Mouse (Mus musculus) CH12.LX (cell line): Measurements from ENCODE around the gene Nrxn3. TPM values are rescaled to one million over a fixed set of nuclear protein-coding genes. Genes with fewer than 3 reads are reported as not detected.

Experiments used
- DNase-seq: peaks from one replicate; pipeline ENCODE4 v3.0.0-alpha.2; 2013; ENCODE audit errors: extremely low read depth
- H3K27ac ChIP-seq: 2 replicates; pipeline ENCODE4 v1.5.1; 2012; ENCODE audit warnings: low read depth, mild to moderate bottlenecking, control low read depth, moderate library complexity; ENCODE audit not compliant: insufficient read depth
- H3K27me3 ChIP-seq: replicated peaks from 2 replicates; pipeline ENCODE3; 2012; ENCODE audit warnings: inconsistent platforms
- H3K36me3 ChIP-seq, 2 experiments: replicated peaks in 1 of 2; 2 replicates each; pipeline versions ENCODE3 to v1.6.1; 2012; ENCODE audit warnings: inconsistent platforms in 1 of 2, low read length in 1 of 2, mild to moderate bottlenecking in 1 of 2, mixed read lengths in 1 of 2, moderate library complexity in 1 of 2; ENCODE audit not compliant: control insufficient read depth in 1 of 2, insufficient read depth in 1 of 2
- H3K4me1 ChIP-seq, 2 experiments: 2 replicates each; pipeline ENCODE4 v1.6.1; 2012; ENCODE audit warnings: inconsistent platforms in 1 of 2, moderate library complexity in 1 of 2; ENCODE audit not compliant: insufficient read depth in 2 of 2, control insufficient read depth in 1 of 2
- H3K4me2 ChIP-seq: 2 replicates; pipeline ENCODE4 v1.6.1; 2012; ENCODE audit warnings: low read depth, mild to moderate bottlenecking, control low read depth; ENCODE audit not compliant: poor library complexity, insufficient read depth, severe bottlenecking
- H3K4me3 ChIP-seq, 3 experiments: fragments of 150-350 bp in 1 of 3; sonication (generic) in 1 of 3; replicated peaks in 1 of 3; 2 replicates each; pipeline versions ENCODE3 to v1.5.1; 2011 to 2012; ENCODE audit warnings: low read depth in 2 of 3, low read length in 2 of 3, mild to moderate bottlenecking in 2 of 3, moderate library complexity in 2 of 3, control low read depth in 1 of 3, improper control_type of control experiment in 1 of 3, inconsistent platforms in 1 of 3, mixed read lengths in 1 of 3; ENCODE audit not compliant: poor library complexity in 1 of 3
- H3K79me2 ChIP-seq: replicated peaks from 2 replicates; pipeline ENCODE4 v1.6.1; 2012; ENCODE audit warnings: mild to moderate bottlenecking, moderate library complexity; ENCODE audit not compliant: control insufficient read depth, poor library complexity, insufficient read depth, severe bottlenecking; ENCODE audit errors: extremely low read depth
- H3K9ac ChIP-seq: 2 replicates; pipeline ENCODE4 v1.6.1; 2012; ENCODE audit warnings: low read depth, mild to moderate bottlenecking, control low read depth, moderate library complexity; ENCODE audit not compliant: insufficient read depth
- H3K9me3 ChIP-seq: replicated peaks from 2 replicates; pipeline ENCODE3; 2012; ENCODE audit warnings: low read length, inconsistent platforms, mixed read lengths
- CHD1 ChIP-seq: IDR thresholded peaks from 2 replicates; pipeline ENCODE4 v1.6.1; 2012; ENCODE audit warnings: low read depth, low read length, improper control_type of control experiment, inconsistent platforms
- CTCF ChIP-seq, 2 experiments: IDR thresholded peaks in 1 of 2; conservative IDR thresholded peaks in 1 of 2; 2 replicates each; pipeline ENCODE4 v1.5.1; 2011 to 2012; ENCODE audit warnings: low read depth in 2 of 2, low read length in 2 of 2, improper control_type of control experiment in 1 of 2, inconsistent platforms in 1 of 2, mild to moderate bottlenecking in 1 of 2, moderate library complexity in 1 of 2
- E2F4 ChIP-seq: IDR thresholded peaks from 2 replicates; pipeline ENCODE4 v1.6.1; 2011; ENCODE audit warnings: low read depth, low read length, improper control_type of control experiment; ENCODE audit not compliant: insufficient replicate concordance
- ELF1 ChIP-seq: IDR thresholded peaks from 2 replicates; pipeline ENCODE4 v1.6.1; 2014; ENCODE audit warnings: low read depth, mild to moderate bottlenecking, inconsistent platforms, low read length, improper control_type of control experiment
- EP300 ChIP-seq: IDR thresholded peaks from 2 replicates; pipeline ENCODE4 v1.6.1; 2011; ENCODE audit warnings: low read length, improper control_type of control experiment
- GABPA ChIP-seq: IDR thresholded peaks from 2 replicates; pipeline ENCODE4 v1.6.1; 2012; ENCODE audit warnings: low read depth, low read length, improper control_type of control experiment, inconsistent platforms; ENCODE audit not compliant: insufficient replicate concordance
- MAX ChIP-seq: IDR thresholded peaks from 2 replicates; pipeline ENCODE4 v1.6.1; 2011; ENCODE audit warnings: low read length, improper control_type of control experiment
- MEF2A ChIP-seq: IDR thresholded peaks from 2 replicates; pipeline ENCODE4 v1.6.1; 2014; ENCODE audit warnings: low read depth, mild to moderate bottlenecking, inconsistent platforms, low read length, improper control_type of control experiment, borderline replicate concordance
- NELFE ChIP-seq: IDR thresholded peaks from 2 replicates; pipeline ENCODE4 v1.6.1; 2011; ENCODE audit warnings: low read depth, low read length, improper control_type of control experiment
- PAX5 ChIP-seq: IDR thresholded peaks from 2 replicates; pipeline ENCODE4 v1.6.1; 2012; ENCODE audit warnings: low read length, inconsistent platforms, mixed read lengths
- POLR2A ChIP-seq: IDR thresholded peaks from 2 replicates; pipeline ENCODE4 v1.6.1; 2011; ENCODE audit warnings: low read depth, mild to moderate bottlenecking, improper control_type of control experiment, low read length
- RCOR1 ChIP-seq: conservative IDR thresholded peaks from 2 replicates; pipeline ENCODE4 v1.6.1; 2012; ENCODE audit warnings: low read depth, mild to moderate bottlenecking, inconsistent platforms, low read length, improper control_type of control experiment
- TBP ChIP-seq: conservative IDR thresholded peaks from 2 replicates; pipeline ENCODE4 v1.6.1; 2011; ENCODE audit warnings: low read depth, low read length, improper control_type of control experiment
- TCF12 ChIP-seq: IDR thresholded peaks from 2 replicates; pipeline ENCODE4 v1.6.1; 2014; ENCODE audit warnings: low read depth, mild to moderate bottlenecking, inconsistent platforms, low read length, improper control_type of control experiment
- UBTF ChIP-seq: IDR thresholded peaks from 2 replicates; pipeline ENCODE4 v1.6.1; 2012; ENCODE audit warnings: low read depth, mild to moderate bottlenecking, inconsistent platforms, low read length, improper control_type of control experiment, moderate library complexity
- USF1 ChIP-seq: IDR thresholded peaks from 2 replicates; pipeline ENCODE4 v1.6.1; 2014; ENCODE audit warnings: low read depth, mild to moderate bottlenecking, inconsistent platforms, low read length, improper control_type of control experiment
- ZKSCAN1 ChIP-seq: IDR thresholded peaks from 2 replicates; pipeline ENCODE4 v1.6.1; 2012; ENCODE audit warnings: low read depth, inconsistent platforms, low read length, improper control_type of control experiment, borderline replicate concordance
- dilution Hi-C: fragments of 300-500 bp; cut with MboI; formaldehyde crosslinking; loops from 2 replicates; pipeline ENCODE4 v1.14.3; 2020; ENCODE audit warnings: low sequenced_read_pairs; ENCODE audit not compliant: extremely low pct_unique_long_range_greater_than_20kb, extremely low pct_ligation_motif_present
- in situ Hi-C: fragments of 300-500 bp; cut with MboI; formaldehyde crosslinking; loops from 3 replicates; pipeline ENCODE4 v1.14.3; 2019; ENCODE audit warnings: low sequenced_read_pairs, low pct_ligation_motif_present, low pct_unique_long_range_greater_than_20kb, mixed read lengths
- polyA plus RNA-seq: library from polyadenylated mRNA; unstranded; fragments of >175 nt; gene quantifications from 2 replicates; pipeline ENCODE4 v1.2.1, GENCODE M21; 2012; ENCODE audit warnings: low read depth; ENCODE audit not compliant: insufficient read length
- total RNA-seq, 2 experiments: library from RNA; depleted of rRNA; stranded (reverse); fragments of 300-350 nt in 1 of 2; fragments of >200 nt in 1 of 2; gene quantifications; 2 replicates each; pipeline ENCODE4 v1.2.3; 2012 to 2014

Gene Nrxn3
- total and polyA plus RNA-seq, 3 experiments: 0.04 to 0.17 (median 0.09) TPM

GRCm38 (mm10) chr12:90270763-90271379 lies 1548.2 kb downstream of the Nrxn3 start:
- no peak overlapping the region for H3K4me2 ChIP-seq
- no peak for DNase-seq
- dilution Hi-C loops: no loop called here
- TF ChIP-seq RCOR1: no peak
- no peak for TF ChIP-seq PAX5
- no peak for TF ChIP-seq TBP
- no peak for TF ChIP-seq MEF2A
- TF ChIP-seq CHD1: no peak
- no peak for TF ChIP-seq EP300
- TF ChIP-seq UBTF: no peak
- no peak for TF ChIP-seq GABPA
- no peak for TF ChIP-seq TCF12
- no peak for TF ChIP-seq E2F4
- no peak for TF ChIP-seq POLR2A
- no peak for TF ChIP-seq MAX
- no peak for TF ChIP-seq NELFE
- no peak for TF ChIP-seq ZKSCAN1
- no peak for TF ChIP-seq USF1
- TF ChIP-seq ELF1: no peak
- no peaks in the 10 kb centered on the region for H3K36me3 ChIP-seq
- H3K27ac ChIP-seq: no peak overlapping the region
- no peaks in the 10 kb centered on the region for H3K79me2 ChIP-seq
- no peak overlapping the region for H3K9ac ChIP-seq
- peaks cover 0 to 4% of the 10 kb centered on the region in 2 experiments; a peak in 2 of 4 replicates for H3K4me1 ChIP-seq
- H3K27me3 ChIP-seq: no peaks in the 10 kb centered on the region
- in situ Hi-C loops: no loop called here
- H3K4me3 ChIP-seq: no peak overlapping the region
- H3K9me3 ChIP-seq: no peaks in the 10 kb centered on the region

DNA sequence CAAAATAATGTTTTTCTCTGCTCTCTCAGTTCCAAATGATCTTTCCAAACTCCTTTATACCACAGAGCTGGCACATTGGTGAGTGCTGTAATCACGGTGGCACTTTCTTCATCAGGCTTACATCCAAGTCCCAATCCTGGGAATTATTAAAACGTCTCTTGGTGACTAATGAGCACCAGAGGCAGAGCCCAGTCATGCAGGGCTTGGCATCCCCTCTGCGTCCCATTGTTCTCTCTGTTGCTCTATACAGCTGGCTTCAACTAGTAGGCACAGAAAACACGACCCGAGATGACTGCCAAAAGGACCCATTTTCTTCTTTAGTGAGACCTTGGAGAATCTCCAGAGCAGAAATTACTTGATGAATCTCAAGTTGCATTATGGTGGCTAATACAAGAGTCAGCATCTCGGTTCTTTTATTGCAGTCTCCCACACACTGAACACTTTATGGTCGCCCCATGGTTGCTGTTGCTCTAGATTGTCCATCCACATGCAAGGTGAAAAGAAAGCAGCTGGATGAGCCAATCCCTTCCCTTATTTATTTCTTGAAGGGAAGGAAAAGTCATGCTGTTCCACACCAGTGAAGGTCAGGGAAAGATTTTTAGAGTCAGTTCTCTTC lies 1552.1 kb downstream of the Nrxn3 start:
- Histone ChIP-seq H3K4me1 (peaks cover 0 to 4% of the 10 kb centered on the region in 2 experiments; a peak in 2 of 4 replicates), H3K79me2 (no peaks in the 10 kb centered on the region), H3K4me2 (no peak overlapping the region), H3K9me3 (no peaks in the 10 kb centered on the region), H3K36me3 (no peaks in the 10 kb centered on the region), H3K27ac (no peak overlapping the region), H3K9ac (no peak overlapping the region), H3K27me3 (no peaks in the 10 kb centered on the region), H3K4me3 (no peak overlapping the region)
- no peak for DNase-seq
- no peak for TF ChIP-seq CTCF (conservative IDR thresholded peaks at IDR 0.05 in 1 of 2, IDR thresholded peaks at IDR 0.05 in 1 of 2; ENCODE audit: low read depth in 2 of 2, low read length in 2 of 2)
- in situ Hi-C loops: no loop called here
- dilution Hi-C loops: no loop called here
